Mouse (Mus musculus): ENCODE data around the gene Rapgef4. TPM values are rescaled to one million over a fixed set of nuclear protein-coding genes. Genes with fewer than 3 reads are reported as not detected.

Rapgef4 gene
- polyA plus RNA-seq, 1 experiment from 2014 or later: 12.5 TPM

GRCm38 (mm10) chr2:72183751-72184150 is 202.7 kb downstream of the Rapgef4 start:
- H3K27ac ChIP-seq: no peak overlapping the region
- no peak overlapping the region for H3K4me3 ChIP-seq (replicated peaks)
- H3K36me3 ChIP-seq: no peaks in the 10 kb centered on the region
- H3K4me1 ChIP-seq (replicated peaks): peaks cover 14% of the 10 kb centered on the region
- no peaks in the 10 kb centered on the region for H3K27me3 ChIP-seq
- H3K4me2 ChIP-seq (replicated peaks): no peak overlapping the region
- ATAC-seq: no peak
- WGBS: 72% methylated on average over 3 of the region's 3 CpGs
- no peaks in the 10 kb centered on the region for H3K9me3 ChIP-seq
- H3K9ac ChIP-seq (replicated peaks): no peak overlapping the region

- Histone ChIP-seq H3K27me3 (no peaks in the 10 kb centered on the region), H3K9ac (replicated peaks) (no peak overlapping the region), H3K36me3 (peaks cover 5% of the 10 kb centered on the region; the same call in 1 of the 2 replicates), H3K4me1 (replicated peaks) (peaks cover 4% of the 10 kb centered on the region; the same call in 1 of the 2 replicates), H3K4me2 (replicated peaks) (no peak overlapping the region), H3K9me3 (no peaks in the 10 kb centered on the region), H3K4me3 (replicated peaks) (no peak overlapping the region), H3K27ac (no peak overlapping the region)
- WGBS: 74% methylated on average over 6 of the region's 6 CpGs
- no peak for ATAC-seq
Measured at GRCm38 (mm10) chr2:72196190-72196965, 215.3 kb downstream of the Rapgef4 start.

GRCm38 (mm10) chr2:72197026-72197425 is 216.0 kb downstream of the Rapgef4 start:
- WGBS: 66% methylated on average over 3 of the region's 3 CpGs
- no peak overlapping the region for H3K9ac ChIP-seq (replicated peaks)
- no peak overlapping the region for H3K4me2 ChIP-seq (replicated peaks)
- peaks cover 5% of the 10 kb centered on the region; the same call in 1 of the 2 replicates for H3K36me3 ChIP-seq
- no peak overlapping the region for H3K27ac ChIP-seq
- no peak for ATAC-seq
- no peaks in the 10 kb centered on the region for H3K27me3 ChIP-seq
- peaks cover 5% of the 10 kb centered on the region; the same call in 1 of the 2 replicates for H3K4me1 ChIP-seq (replicated peaks)
- H3K9me3 ChIP-seq: no peaks in the 10 kb centered on the region
- H3K4me3 ChIP-seq (replicated peaks): no peak overlapping the region

DNA sequence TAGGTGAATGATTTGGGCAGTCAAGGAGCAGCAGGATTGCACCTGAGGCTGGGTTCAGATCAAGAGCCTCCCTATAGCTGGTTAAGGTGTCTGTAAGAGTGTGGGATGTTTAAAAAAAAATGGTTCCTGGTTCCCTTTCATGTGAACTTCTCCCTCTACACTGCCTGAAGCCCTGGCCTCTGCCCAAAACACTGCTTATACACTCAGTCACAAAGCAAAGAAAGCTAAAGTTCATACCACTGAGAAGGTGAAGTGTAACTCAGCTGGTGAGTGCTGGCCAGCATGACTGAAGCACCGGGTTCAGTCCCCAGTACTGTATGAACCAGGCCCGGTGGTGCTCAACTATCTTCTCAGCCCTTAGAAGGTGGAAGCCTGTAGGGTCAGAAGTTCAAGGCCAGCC is 218.4 kb downstream of the Rapgef4 start:
- Histone ChIP-seq H3K9ac (replicated peaks) (no peak overlapping the region), H3K27ac (no peak overlapping the region), H3K4me2 (replicated peaks) (no peak overlapping the region), H3K9me3 (no peaks in the 10 kb centered on the region), H3K27me3 (peaks cover 4% of the 10 kb centered on the region; the same call in 1 of the 2 replicates), H3K4me3 (replicated peaks) (no peak overlapping the region), H3K4me1 (replicated peaks) (peaks cover 6% of the 10 kb centered on the region; the same call in 1 of the 2 replicates), H3K36me3 (peaks cover 5% of the 10 kb centered on the region; the same call in 1 of the 2 replicates)
- ATAC-seq: no peak
- 94% methylated on average over 2 of the region's 2 CpGs for WGBS

- Histone ChIP-seq H3K27me3 (peaks cover 6% of the 10 kb centered on the region; the same call in 1 of the 2 replicates), H3K27ac (no peak overlapping the region), H3K9me3 (no peaks in the 10 kb centered on the region), H3K4me3 (replicated peaks) (no peak overlapping the region), H3K4me2 (replicated peaks) (no peak overlapping the region), H3K36me3 (no peaks in the 10 kb centered on the region), H3K9ac (replicated peaks) (no peak overlapping the region), H3K4me1 (replicated peaks) (peaks cover 7% of the 10 kb centered on the region; the same call in 1 of the 2 replicates)
- no peak for ATAC-seq
- 63% methylated on average over 9 of the region's 9 CpGs for WGBS
Measured at GRCm38 (mm10) chr2:72201506-72201905, 220.5 kb downstream of the Rapgef4 start.

- H3K9ac ChIP-seq (replicated peaks): no peak overlapping the region
- no peak overlapping the region for H3K4me3 ChIP-seq (replicated peaks)
- 88% methylated on average over 6 of the region's 6 CpGs for WGBS
- peaks cover 7% of the 10 kb centered on the region; the same call in 1 of the 2 replicates for H3K4me1 ChIP-seq (replicated peaks)
- H3K4me2 ChIP-seq (replicated peaks): no peak overlapping the region
- no peaks in the 10 kb centered on the region for H3K9me3 ChIP-seq
- H3K27me3 ChIP-seq: peaks cover 6% of the 10 kb centered on the region; the same call in 1 of the 2 replicates
- no peak for ATAC-seq
- no peak overlapping the region for H3K27ac ChIP-seq
- no peaks in the 10 kb centered on the region for H3K36me3 ChIP-seq
Measured at GRCm38 (mm10) chr2:72202252-72202651, 221.2 kb downstream of the Rapgef4 start.

DNA sequence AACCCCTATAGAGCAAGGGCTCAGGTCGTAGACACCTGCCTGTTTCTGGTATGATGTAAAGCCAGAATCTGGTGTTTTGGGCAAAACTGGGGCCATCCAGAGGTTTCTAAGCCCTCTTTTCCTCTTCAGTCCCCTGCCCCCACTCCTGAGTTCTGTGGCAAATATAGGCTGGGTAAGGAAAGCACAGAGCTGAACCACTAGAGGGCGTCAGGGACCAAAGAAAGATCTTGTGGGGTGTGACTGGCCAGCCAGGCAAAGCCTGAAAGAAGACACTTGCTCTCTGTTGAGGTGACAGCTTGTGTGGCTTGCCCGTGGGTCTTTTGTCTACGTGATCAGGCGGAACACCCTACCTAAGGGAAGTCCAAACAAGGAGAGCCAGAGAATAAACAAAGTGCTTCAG is 222.6 kb downstream of the Rapgef4 start:
- H3K9ac ChIP-seq (replicated peaks): no peak overlapping the region
- H3K4me2 ChIP-seq (replicated peaks): peak overlapping the region; percentile 42
- no peaks in the 10 kb centered on the region for H3K36me3 ChIP-seq
- no peak overlapping the region for H3K27ac ChIP-seq
- H3K9me3 ChIP-seq: no peaks in the 10 kb centered on the region
- 5% methylated on average over 5 of the region's 5 CpGs for WGBS
- H3K4me1 ChIP-seq (replicated peaks): peaks cover 7% of the 10 kb centered on the region; the same call in 1 of the 2 replicates
- peak; percentile 90 for ATAC-seq
- H3K4me3 ChIP-seq (replicated peaks): no peak overlapping the region
- H3K27me3 ChIP-seq: peaks cover 6% of the 10 kb centered on the region; the same call in 1 of the 2 replicates

DNA sequence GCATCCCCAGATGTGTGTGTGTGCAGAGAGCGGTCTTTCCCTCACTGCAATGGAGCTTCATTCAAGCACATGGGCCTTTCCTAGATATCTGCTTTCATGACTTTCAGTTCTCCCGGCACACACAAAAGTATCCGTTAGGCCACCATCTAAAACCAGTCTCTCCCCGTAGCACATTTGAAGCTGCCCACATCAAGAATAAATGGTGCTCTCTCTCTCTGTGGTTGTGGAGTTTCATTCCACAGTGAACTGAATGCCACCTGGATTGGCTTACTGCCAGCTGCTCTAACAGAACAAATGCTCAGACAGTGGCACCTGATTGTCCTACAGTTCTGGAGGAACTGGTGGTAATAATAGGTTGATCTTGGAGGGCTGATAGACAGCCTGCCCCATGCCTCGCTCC is 224.8 kb downstream of the Rapgef4 start:
- H3K4me3 ChIP-seq (replicated peaks): no peak overlapping the region
- peaks cover 6% of the 10 kb centered on the region; the same call in 1 of the 2 replicates for H3K27me3 ChIP-seq
- H3K9ac ChIP-seq (replicated peaks): no peak overlapping the region
- H3K4me2 ChIP-seq (replicated peaks): no peak overlapping the region
- H3K9me3 ChIP-seq: no peaks in the 10 kb centered on the region
- no peaks in the 10 kb centered on the region for H3K36me3 ChIP-seq
- WGBS: 92% methylated on average over 5 of the region's 5 CpGs
- no peak overlapping the region for H3K27ac ChIP-seq
- no peak for ATAC-seq
- peaks cover 7% of the 10 kb centered on the region; the same call in 1 of the 2 replicates for H3K4me1 ChIP-seq (replicated peaks)

DNA sequence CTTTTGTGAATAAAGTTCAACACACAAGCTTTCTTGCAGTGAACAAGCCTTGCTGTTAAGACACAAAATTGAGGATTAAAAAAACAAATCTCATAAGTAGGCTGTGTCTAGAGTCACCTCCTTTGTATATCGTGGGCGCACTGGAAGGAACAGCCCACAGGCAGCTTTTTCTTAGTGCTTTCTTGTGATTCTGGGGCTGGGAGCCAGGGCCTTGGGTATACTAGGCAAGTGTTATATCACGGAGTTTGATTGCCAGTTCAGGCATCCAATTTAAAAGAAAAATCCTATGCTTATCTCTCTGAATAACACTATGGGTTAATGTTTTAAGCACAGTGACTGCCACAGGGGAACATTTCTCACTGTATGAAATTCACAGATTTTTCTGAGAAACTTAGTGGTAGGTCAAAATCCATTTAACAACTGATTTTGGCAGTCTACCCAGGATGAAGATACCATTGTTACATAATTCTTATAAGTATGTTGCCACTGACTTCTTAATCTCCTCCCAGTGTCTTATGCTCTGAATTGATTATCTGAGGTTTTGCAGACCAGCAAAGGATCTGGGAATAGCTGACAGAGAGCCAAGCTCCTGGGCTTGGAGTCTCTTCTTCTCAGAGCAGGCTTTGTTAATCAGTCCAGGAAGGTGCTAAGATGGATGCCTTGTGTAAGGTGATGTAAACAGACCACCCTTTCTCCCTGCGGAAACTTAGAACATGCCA is 225.6 kb downstream of the Rapgef4 start:
- H3K9me3 ChIP-seq: no peaks in the 10 kb centered on the region
- H3K36me3 ChIP-seq: no peaks in the 10 kb centered on the region
- no peak overlapping the region for H3K9ac ChIP-seq (replicated peaks)
- 0 out of 2 replicates have a peak, but pooled peaks cover 2% of the 10 kb centered on the region for H3K4me1 ChIP-seq (replicated peaks)
- peaks cover 6% of the 10 kb centered on the region; the same call in 1 of the 2 replicates for H3K27me3 ChIP-seq
- no peak for ATAC-seq
- no peak overlapping the region for H3K4me2 ChIP-seq (replicated peaks)
- H3K27ac ChIP-seq: no peak overlapping the region
- WGBS: 86% methylated on average over 4 of the region's 4 CpGs
- H3K4me3 ChIP-seq (replicated peaks): no peak overlapping the region

GRCm38 (mm10) chr2:72217336-72217735 is 236.3 kb downstream of the Rapgef4 start:
- no peaks in the 10 kb centered on the region for H3K36me3 ChIP-seq
- no peak overlapping the region for H3K4me3 ChIP-seq (replicated peaks)
- WGBS: 79% methylated on average over 3 of the region's 3 CpGs
- H3K27ac ChIP-seq: no peak overlapping the region
- H3K9ac ChIP-seq (replicated peaks): no peak overlapping the region
- ATAC-seq: no peak
- H3K4me1 ChIP-seq (replicated peaks): no peaks in the 10 kb centered on the region
- H3K9me3 ChIP-seq: no peaks in the 10 kb centered on the region
- no peaks in the 10 kb centered on the region for H3K27me3 ChIP-seq
- no peak overlapping the region for H3K4me2 ChIP-seq (replicated peaks)

DNA sequence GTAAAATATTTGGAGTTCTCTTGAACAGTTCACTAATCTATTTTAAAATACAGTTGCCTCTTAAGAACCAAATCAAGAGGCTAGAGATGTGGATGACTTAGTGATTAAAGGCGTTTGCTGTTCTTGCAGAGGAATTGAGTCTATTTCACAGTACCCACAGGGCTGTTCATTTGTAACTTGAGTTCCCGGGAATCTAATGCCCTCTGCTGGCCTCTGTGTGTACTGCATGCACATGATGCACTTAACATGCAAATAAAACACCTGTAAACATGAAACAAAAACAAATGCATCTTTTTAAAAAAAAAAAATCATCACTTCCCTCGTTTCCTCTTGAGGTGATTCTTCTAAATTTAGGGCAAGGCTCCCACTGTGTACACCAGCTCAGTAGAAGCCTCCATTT is 238.9 kb downstream of the Rapgef4 start:
- Histone ChIP-seq H3K9ac (replicated peaks) (no peak overlapping the region), H3K4me3 (replicated peaks) (no peak overlapping the region), H3K27me3 (no peaks in the 10 kb centered on the region), H3K9me3 (no peaks in the 10 kb centered on the region), H3K36me3 (no peaks in the 10 kb centered on the region), H3K4me1 (replicated peaks) (no peaks in the 10 kb centered on the region), H3K4me2 (replicated peaks) (no peak overlapping the region), H3K27ac (no peak overlapping the region)
- WGBS: 22% methylated on average over 3 of the region's 3 CpGs
- no peak for ATAC-seq

DNA sequence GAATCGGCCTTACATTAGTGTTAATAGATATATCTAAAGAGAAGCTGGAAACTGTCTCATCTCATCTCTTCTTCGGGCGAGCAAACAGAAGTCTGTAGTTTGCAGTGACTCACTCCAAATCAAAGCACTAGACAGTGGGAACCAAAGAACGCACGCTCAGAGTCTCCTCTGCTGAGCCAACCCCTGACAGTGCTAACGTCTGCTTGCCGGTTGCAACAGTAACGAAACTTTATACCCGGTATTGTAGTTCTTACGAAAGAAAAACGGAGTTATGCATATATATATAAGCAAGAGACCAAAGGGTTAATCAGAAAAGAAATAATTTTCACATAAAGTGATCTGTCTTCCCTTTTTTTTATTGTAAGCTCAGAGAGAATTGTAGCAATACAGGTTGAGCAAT is 240.2 kb downstream of the Rapgef4 start:
- Histone ChIP-seq H3K27me3 (no peaks in the 10 kb centered on the region), H3K4me2 (replicated peaks) (no peak overlapping the region), H3K4me1 (replicated peaks) (no peaks in the 10 kb centered on the region), H3K27ac (no peak overlapping the region), H3K36me3 (no peaks in the 10 kb centered on the region), H3K9ac (replicated peaks) (no peak overlapping the region), H3K9me3 (no peaks in the 10 kb centered on the region), H3K4me3 (replicated peaks) (no peak overlapping the region)
- ATAC-seq: no peak
- 90% methylated on average over 11 of the region's 11 CpGs for WGBS
